In genomic region chr6:52961660-52962490, GRCm38 (mm10) we compare ENCODE assay signal across 8 mouse cellular contexts.
DNase-seq lines count a peak whose midpoint lies in the region; ATAC-seq and TF ChIP-seq lines count a peak whose summit lies in the region.

No protein-coding gene starts in this region.

- 74% methylated on average over 6 of the region's 6 CpGs for WGBS in heart, embryonic 14.5 days
- 76% methylated on average over 6 of the region's 6 CpGs for WGBS in midbrain, embryonic 12.5 days
- WGBS in midbrain, embryonic 16.5 days, result 67% methylated on average over 6 of the region's 6 CpGs
- WGBS in intestine, embryonic 15.5 days, result 55% methylated on average over 6 of the region's 6 CpGs
- 78% methylated on average over 6 of the region's 6 CpGs for WGBS in hindbrain, embryonic 10.5 days

- H3K9ac ChIP-seq in heart, embryonic 14.5 days (ENCODE audit: low read length), result no peak overlapping the region
- H3K9ac ChIP-seq in midbrain, embryonic 12.5 days (replicated peaks), result no peak overlapping the region
- no peak overlapping the region for H3K9ac ChIP-seq in midbrain, embryonic 16.5 days (ENCODE audit: low read depth, low read length)
- H3K9ac ChIP-seq in intestine, embryonic 15.5 days, result no peak overlapping the region

- H3K4me2 ChIP-seq in heart, embryonic 14.5 days (ENCODE audit: low read length), result no peak overlapping the region
- H3K4me2 ChIP-seq in midbrain, embryonic 12.5 days (replicated peaks), result no peak overlapping the region
- H3K4me2 ChIP-seq in midbrain, embryonic 16.5 days (ENCODE audit: low read length), result no peak overlapping the region
- H3K4me2 ChIP-seq in intestine, embryonic 15.5 days (replicated peaks), result no peak overlapping the region

- ATAC-seq in heart, embryonic 14.5 days (ENCODE audit: insufficient number of reproducible peaks, insufficient read depth, low FRiP score, low read depth), result peak; percentile 41; the same call in 1 of the 2 replicates
- ATAC-seq in midbrain, embryonic 12.5 days (ENCODE audit: low FRiP score, low read depth), result no peak
- ATAC-seq in midbrain, embryonic 16.5 days, result no peak
- ATAC-seq in intestine, embryonic 15.5 days, result peak; percentile 66

- H3K4me1 ChIP-seq in heart, embryonic 14.5 days (ENCODE audit: control insufficient read depth in 2 of 2, insufficient read depth in 2 of 2, low read length in 2 of 2), result peaks cover 32 to 51% of the 10 kb centered on the region in 2 experiments
- peaks cover 24% of the 10 kb centered on the region; the same call in 1 of the 2 replicates for H3K4me1 ChIP-seq in midbrain, embryonic 12.5 days
- H3K4me1 ChIP-seq in midbrain, embryonic 16.5 days (ENCODE audit: control insufficient read depth, insufficient read depth, low read length), result peaks cover 11% of the 10 kb centered on the region
- H3K4me1 ChIP-seq in intestine, embryonic 15.5 days (replicated peaks), result peaks cover 28% of the 10 kb centered on the region
- no peaks in the 10 kb centered on the region; the same call in 1 of the 2 replicates for H3K4me1 ChIP-seq in testis, adult 2 months (ENCODE audit: control insufficient read depth, insufficient read depth, low read length)
- H3K4me1 ChIP-seq in hindbrain, embryonic 10.5 days (replicated peaks), result peaks cover 31% of the 10 kb centered on the region

- H3K27me3 ChIP-seq in heart, embryonic 14.5 days (ENCODE audit: control insufficient read depth, insufficient read depth, low read length), result no peaks in the 10 kb centered on the region
- no peaks in the 10 kb centered on the region; the same call in 1 of the 2 replicates for H3K27me3 ChIP-seq in midbrain, embryonic 12.5 days
- no peaks in the 10 kb centered on the region for H3K27me3 ChIP-seq in midbrain, embryonic 16.5 days (ENCODE audit: control insufficient read depth, insufficient read depth, low read depth, low read length)
- no peaks in the 10 kb centered on the region for H3K27me3 ChIP-seq in intestine, embryonic 15.5 days (replicated peaks)
- H3K27me3 ChIP-seq in testis, adult 2 months (ENCODE audit: control insufficient read depth, insufficient read depth, low read length), result no peaks in the 10 kb centered on the region
- no peaks in the 10 kb centered on the region for H3K27me3 ChIP-seq in hindbrain, embryonic 10.5 days (ENCODE audit: insufficient read depth, poor library complexity, severe bottlenecking)

- H3K27ac ChIP-seq in heart, embryonic 14.5 days (replicated peaks in 1 of 2; ENCODE audit: control insufficient read depth in 1 of 2, insufficient read depth in 1 of 2, low read depth in 2 of 2, low read length in 2 of 2), result peak overlapping the region in 1 of 2 experiments; percentile 20; a peak in 1 of 4 replicates
- H3K27ac ChIP-seq in midbrain, embryonic 12.5 days (replicated peaks), result 0 out of 2 replicates have a peak overlapping the region, but pooled peaks have one; percentile 42
- no peak overlapping the region for H3K27ac ChIP-seq in midbrain, embryonic 16.5 days (ENCODE audit: low read length)
- peak overlapping the region; percentile 29; the same call in 1 of the 2 replicates for H3K27ac ChIP-seq in intestine, embryonic 15.5 days
- H3K27ac ChIP-seq in testis, adult 2 months (ENCODE audit: control insufficient read depth, insufficient read depth, low read depth, low read length), result peak overlapping the region; percentile 61; the same call in 1 of the 2 replicates
- H3K27ac ChIP-seq in hindbrain, embryonic 10.5 days, result no peak overlapping the region

- no peaks in the 10 kb centered on the region for H3K36me3 ChIP-seq in heart, embryonic 14.5 days (ENCODE audit: control insufficient read depth, insufficient read depth, low read length)
- no peaks in the 10 kb centered on the region for H3K36me3 ChIP-seq in midbrain, embryonic 12.5 days
- no peaks in the 10 kb centered on the region for H3K36me3 ChIP-seq in midbrain, embryonic 16.5 days (ENCODE audit: control insufficient read depth, insufficient read depth, low read length)
- H3K36me3 ChIP-seq in intestine, embryonic 15.5 days, result no peaks in the 10 kb centered on the region
- H3K36me3 ChIP-seq in testis, adult 2 months (ENCODE audit: control insufficient read depth, insufficient read depth, low read length), result no peaks in the 10 kb centered on the region
- H3K36me3 ChIP-seq in hindbrain, embryonic 10.5 days, result no peaks in the 10 kb centered on the region

- no peak for TF ChIP-seq POLR2A in testis, adult 2 months (IDR thresholded peaks at IDR 0.05; ENCODE audit: control insufficient read depth, low read depth, low read length)

- DNase-seq in heart, adult 8-10 months (ENCODE audit: low spot score), result no peak
- no peak for DNase-seq in hindbrain, embryonic 10.5 days (ENCODE audit: low spot score)
- DNase-seq in cerebellum, postnatal 4 days (ENCODE audit: low spot score in 2 of 2), result no peak

- no peaks in the 10 kb centered on the region for H3K9me3 ChIP-seq in heart, embryonic 14.5 days (ENCODE audit: control insufficient read depth, low read length)
- no peaks in the 10 kb centered on the region for H3K9me3 ChIP-seq in midbrain, embryonic 12.5 days
- H3K9me3 ChIP-seq in midbrain, embryonic 16.5 days (replicated peaks; ENCODE audit: control insufficient read depth, low read length, poor library complexity, severe bottlenecking), result no peaks in the 10 kb centered on the region
- H3K9me3 ChIP-seq in intestine, embryonic 15.5 days, result no peaks in the 10 kb centered on the region
- H3K9me3 ChIP-seq in hindbrain, embryonic 10.5 days, result no peaks in the 10 kb centered on the region

- no peak overlapping the region for H3K4me3 ChIP-seq in heart, embryonic 14.5 days (ENCODE audit: control insufficient read depth in 1 of 2, insufficient read depth in 1 of 2, low read depth in 1 of 2, low read length in 2 of 2)
- no peak overlapping the region for H3K4me3 ChIP-seq in midbrain, embryonic 12.5 days
- no peak overlapping the region for H3K4me3 ChIP-seq in midbrain, embryonic 16.5 days (ENCODE audit: low read depth, low read length)
- no peak overlapping the region for H3K4me3 ChIP-seq in intestine, embryonic 15.5 days (replicated peaks)
- H3K4me3 ChIP-seq in testis, adult 2 months (ENCODE audit: control insufficient read depth, low read depth, low read length), result no peak overlapping the region
- H3K4me3 ChIP-seq in hindbrain, embryonic 10.5 days, result no peak overlapping the region

- TF ChIP-seq CTCF in testis, adult 2 months (IDR thresholded peaks at IDR 0.05; ENCODE audit: control insufficient read depth, insufficient read depth, insufficient replicate concordance, low read depth, low read length), result no peak

Comparison
In these comparisons a context has a peak if more than half of its experiments do, and no peak if none do; other contexts are left out.
1. H3K27ac ChIP-seq: peak in midbrain, embryonic 12.5 days (single experiment), intestine, embryonic 15.5 days (single experiment) and testis, adult 2 months (single experiment); none in midbrain, embryonic 16.5 days (single experiment) and hindbrain, embryonic 10.5 days (single experiment).
2. ATAC-seq: peak in heart, embryonic 14.5 days (single experiment) and intestine, embryonic 15.5 days (single experiment); none in midbrain, embryonic 12.5 days (single experiment) and midbrain, embryonic 16.5 days (single experiment).